Mouse (Mus musculus) 3T3-L1 (cell line): Measurements from ENCODE around the gene Exoc4.
A peak's percentile ranks its signal among the peaks of the same experiment; 100 is the strongest.

Experiments
- DNase-seq: peaks from one replicate; pipeline ENCODE4 v3.0.0-alpha.2; 2015; ENCODE audit warnings: low read depth, low spot score

Exoc4 gene

DNA sequence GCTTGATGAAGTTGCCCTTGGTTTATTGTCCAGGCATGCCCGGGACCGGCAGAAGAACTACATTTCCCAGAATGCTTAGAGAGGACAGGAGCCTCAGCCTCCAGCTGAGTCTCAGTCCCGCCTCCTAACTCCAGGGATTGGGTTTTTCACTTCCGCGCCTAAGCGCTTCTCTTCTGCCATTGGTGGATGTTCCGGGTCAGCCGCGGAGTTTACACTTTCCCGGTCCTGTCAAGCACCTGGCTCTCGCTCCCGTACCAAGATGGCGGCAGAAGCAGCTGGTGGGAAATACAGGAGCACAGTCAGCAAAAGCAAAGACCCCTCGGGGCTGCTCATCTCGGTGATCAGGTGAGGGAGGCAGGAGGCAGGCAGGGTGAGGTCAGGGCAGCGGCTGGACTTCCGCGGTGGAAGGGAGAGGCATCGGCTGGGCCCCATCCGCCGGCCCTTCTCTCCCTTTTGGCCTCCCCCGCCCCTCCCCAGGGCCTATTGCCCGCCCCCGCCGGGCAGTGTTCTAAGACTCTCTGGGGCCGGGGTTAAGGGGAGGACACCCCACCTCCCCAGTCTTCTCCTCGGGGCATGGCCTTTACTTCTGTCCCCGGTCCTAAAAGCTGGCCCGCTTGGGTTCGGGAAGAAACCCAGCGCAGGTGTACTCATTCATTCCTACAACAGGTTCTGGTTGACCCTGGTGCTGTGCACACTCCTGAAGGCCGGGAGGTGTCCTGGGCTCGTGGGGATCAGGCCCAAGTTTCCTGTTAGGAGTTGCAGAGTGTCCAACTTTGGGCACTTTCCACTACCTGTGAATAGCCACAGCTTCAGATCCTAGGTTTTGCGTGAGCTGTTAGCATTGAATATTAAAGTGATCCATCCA lies at the start of gene Exoc4:
Gene Exoc4, plus strand, starts transcription at position 192 of the 865 bp plus-strand sequence.
- peak; percentile 100 for DNase-seq

DNA sequence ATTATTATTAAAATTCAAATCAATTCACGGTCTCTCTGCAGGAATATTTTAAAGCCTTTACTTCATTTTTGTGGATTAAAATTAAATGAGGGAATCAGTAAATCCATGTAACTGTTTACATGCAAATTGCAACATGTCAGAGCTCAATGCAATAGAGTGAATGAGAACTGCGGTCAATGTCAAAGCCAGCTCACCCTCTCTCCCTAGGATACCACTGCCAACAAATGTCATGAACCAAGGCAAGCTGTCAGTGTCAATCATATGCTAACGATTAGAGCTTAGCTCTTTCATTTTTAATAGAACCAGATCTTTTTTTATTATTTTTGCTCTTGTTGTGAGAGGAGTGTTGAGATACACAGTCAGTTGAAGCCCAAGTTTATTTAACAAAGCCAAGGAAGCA lies 30.1 kb upstream of the Exoc4 start:
- no peak for DNase-seq

DNA sequence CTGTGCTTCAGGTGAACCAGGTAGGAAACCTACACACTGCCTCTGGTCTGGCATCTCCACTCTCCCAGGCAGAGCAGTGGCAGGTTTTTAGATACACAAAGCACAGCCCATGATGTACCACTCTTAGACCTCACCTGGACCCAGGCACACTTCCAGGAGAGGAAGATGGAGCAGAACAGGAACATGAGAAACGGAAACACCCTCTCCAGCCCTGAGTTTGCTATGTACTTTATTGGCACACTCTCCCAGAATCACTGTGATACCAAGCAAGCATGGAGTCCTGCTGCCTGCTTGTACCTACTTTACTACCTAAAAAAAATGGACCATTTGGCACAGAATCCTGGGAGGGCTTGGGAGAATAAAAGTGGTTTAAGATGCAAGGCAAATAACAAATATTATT lies 22.2 kb upstream of the Exoc4 start:
- DNase-seq, result no peak

DNA sequence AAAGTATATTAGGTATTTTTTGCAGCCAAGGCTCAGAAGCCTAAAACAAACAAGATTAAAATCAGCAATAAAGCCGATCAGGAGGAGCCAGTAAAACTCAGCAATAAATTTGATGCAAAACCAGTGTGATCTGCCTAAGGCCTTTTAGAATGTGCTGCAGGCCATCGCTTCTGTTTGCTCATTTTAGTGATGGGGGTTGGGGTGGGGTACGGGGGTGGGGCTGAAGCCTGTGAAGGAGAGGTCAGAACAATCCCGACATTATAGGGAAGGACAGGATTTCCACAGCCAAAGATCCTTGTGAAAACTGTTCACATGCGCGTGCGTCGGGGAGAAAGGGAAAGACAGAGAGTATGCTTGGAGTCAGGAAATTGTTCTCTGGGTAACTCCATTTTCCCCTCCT lies 21.5 kb upstream of the Exoc4 start:
- no peak for DNase-seq

DNA sequence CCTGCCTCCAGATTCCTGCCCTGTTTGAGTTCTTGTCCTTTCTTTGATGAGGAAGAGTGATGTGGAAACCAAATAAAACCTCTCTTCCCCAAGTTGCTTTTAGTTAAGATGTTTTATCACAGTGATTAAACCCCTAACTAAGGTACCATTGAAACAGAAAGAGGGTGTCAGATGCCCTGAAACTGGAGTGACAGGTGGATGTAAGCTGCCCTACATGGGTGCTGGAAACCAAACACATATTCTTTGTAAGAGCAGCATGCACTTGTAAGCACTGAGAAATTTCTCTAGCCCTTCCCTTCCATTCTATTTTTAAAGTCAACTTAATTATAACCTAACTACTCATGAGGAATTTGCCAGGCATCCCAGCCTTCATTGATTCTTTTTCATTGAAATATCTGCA lies 7.6 kb upstream of the Exoc4 start:
- DNase-seq, result no peak

DNA sequence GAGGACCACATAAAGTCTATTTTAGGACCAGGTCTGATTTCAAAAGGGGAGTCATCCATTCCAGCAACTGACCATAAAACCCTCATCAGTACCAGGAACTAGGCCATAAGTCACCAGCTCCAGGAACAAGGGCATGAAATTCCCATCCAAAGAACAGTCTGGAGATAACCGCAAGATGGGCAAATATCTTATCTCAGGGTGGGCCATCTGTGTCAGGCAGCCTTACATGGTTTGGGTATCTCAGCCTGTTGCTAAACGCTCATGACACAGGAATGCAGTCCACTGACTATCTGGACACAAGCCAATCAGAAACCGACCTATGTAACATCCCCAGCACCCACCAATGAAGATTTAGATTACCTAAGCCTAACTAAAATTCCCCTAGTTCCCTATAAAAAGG lies 4.3 kb upstream of the Exoc4 start:
- peak; percentile 36 for DNase-seq

DNA sequence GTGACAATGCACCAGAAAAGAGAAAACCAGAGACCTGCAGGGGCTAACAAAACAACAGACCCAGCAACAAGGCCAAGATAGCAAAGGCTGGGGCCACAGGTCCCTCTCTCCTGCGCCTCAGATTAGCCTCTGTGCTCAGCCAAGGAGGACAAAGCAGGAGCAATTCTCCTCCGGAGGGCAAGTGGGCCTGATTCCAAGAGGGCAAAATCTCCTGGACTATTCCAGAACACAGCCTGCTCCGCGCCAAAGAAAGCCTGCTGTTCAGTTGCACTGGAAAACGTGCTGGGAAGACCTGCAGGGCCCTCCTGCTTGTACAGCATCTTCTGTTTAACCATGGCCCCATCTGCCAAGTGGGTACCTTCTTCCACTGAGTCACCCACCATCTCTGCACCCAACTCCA lies 1.7 kb upstream of the Exoc4 start:
- DNase-seq, result no peak

DNA sequence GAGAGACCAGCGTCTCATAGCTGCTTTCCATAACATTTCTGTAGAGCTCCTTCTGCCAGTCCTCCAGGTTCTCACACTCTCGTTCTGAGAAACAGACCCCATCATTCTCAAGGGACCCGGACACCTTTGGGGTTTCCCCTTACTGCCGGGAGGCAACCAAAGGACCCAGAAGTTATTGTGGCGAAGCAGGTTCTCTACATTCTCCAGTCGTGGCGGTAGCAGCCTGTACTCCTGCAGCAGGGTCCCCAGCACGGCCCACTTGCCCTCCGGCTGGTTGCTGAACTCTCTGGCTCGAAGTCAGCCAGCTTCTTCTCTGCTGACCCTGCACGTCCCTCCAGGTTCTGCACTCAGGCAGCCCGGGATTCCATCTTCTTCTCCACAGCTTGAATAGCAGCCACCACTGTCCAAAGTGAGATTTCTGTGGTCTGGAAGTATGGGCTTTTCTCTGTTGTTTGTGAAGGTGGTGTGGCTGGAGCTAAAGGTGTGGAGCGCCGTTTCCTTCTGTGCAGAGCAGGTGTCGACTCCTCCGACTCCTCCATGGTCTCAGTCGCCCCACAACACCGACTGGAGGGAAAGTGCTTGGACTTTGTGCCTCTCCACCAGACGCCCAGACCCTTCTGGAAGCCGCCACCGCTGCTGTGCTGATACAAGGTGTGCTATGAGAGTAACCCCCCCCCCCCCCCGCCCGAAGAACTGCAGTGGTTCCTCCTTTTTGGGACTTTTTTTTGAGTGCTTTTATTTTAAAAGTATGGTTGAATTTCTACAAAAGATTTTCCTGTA lies 1.1 kb upstream of the Exoc4 start:
- no peak for DNase-seq

DNA sequence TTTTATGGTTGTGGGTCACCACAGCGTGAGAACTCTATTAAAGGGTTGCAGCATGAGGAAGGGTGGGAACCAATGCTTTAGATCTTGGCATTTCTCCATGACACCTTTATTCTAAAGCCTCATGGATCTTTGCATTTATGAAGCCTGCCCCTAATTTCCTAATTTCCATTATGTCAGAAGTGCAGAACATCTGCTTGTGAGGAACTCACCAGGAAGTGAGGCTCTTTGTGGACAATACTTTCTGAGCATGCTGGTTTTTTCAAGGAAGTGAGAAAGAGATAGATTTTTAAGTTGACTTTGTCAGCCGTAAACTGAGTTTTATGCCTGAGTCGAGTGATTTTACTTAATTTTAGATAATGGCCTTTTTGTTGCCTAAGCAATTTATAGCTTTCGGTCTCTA lies 7.8 kb downstream of the Exoc4 start:
- DNase-seq, result no peak

DNA sequence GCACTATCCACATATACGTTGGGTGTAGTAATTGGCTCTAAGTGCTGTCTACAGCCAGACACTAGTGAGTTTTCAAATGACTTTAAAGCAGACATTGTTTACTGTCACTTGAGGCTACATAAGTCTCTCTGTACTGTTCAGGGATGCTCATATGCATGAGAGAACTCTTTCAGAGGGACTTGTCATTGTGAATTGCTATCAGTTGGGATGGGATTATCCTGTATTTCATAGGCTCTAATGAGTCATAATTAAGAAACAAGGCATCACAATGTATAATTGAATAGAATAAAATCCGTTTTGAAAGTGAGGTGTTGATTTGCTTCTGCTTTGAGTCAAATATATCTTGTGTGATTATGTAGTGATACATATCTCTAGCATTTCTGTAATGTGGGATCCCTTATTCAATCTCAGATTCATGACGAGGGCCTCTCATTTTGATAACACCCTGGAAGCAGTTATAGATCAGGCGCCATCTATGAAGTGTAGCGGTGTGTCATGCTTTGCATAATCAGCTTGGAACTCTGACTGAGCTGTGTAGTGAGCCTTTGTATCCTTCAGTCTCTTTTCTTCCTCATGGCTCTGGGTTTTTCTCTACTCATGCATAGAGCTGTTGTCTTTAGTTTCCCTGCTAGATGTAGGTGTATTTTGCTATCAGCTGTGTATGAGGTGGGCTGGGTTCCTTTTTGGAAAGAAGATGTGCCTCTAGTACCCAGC lies 8.3 kb downstream of the Exoc4 start:
- DNase-seq, result no peak

DNA sequence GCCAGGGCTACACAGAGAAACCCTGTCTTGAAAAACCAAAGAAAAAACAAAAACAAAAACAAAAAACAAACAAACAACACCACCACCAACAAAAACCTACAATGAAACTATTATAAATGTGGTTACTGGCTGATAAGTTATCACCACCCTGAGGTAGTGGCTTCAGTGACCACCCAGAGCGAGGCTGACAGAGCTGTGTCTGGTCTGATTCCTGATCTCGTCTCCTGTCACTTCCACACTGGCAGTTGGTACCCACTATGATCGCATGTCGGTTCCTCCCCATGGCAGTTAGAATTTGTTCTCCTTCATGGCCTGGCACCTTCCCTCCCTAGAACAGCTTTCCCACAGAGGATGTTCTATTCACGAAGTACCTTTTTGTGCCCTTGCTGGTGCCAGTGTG lies 11.0 kb downstream of the Exoc4 start:
- DNase-seq, result no peak

DNA sequence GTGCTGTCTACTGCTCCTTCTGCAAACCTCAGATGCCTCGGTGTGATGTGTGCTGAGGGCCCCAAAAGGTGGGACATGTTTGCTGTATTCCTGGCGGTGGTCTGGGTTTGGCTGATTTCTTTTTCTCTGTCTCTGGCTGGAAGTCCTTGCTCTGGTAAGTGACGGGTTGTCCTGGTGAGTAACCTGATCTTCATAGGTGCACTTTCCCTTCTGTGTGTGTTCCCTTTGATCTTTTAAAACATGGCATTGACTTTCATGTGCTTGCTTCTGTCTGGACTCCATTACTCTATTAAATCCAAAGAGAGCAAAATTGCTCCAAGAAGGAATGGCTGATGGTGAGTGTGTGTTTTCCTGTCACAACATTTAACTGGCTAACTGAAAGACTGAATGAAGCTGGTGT lies 12.7 kb downstream of the Exoc4 start:
- DNase-seq, result no peak

DNA sequence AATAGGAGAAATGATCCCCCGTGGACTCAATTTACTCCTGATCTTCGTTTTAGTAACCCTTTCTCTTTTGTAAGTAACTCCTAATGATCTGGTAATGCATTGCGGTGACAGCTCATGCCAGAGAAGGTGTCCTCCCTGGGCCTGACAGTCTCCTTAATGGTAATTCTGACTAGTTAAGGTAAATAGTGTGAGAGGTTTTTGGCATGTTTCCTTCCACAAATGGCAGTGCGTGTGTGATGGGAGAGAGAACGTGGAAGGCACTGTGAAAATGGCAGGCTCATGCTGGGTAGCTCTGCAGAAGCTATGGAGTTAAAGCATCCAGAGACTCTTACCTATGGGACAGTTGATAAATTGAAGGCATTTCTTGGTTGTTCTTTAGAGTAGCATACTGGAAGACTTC lies 15.1 kb downstream of the Exoc4 start:
- no peak for DNase-seq

DNA sequence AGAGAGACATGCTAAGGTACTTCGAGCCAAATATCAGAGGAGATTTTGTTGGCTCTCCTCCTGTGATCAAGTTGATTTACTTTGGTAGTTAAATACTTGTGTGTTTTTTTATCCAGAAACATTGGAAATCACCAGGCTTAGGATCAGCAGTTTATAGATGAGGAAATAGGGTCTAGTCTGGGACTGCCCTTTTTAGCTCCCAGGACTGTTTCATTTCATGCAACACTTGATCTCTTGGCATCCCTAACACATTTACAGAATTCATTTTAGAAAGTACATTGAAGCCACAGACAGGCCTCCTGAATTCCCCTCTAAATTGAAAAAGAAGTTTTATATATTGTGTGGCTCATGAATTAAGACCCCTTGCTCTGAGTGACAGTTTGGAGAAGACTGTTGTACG lies 15.5 kb downstream of the Exoc4 start:
- no peak for DNase-seq

DNA sequence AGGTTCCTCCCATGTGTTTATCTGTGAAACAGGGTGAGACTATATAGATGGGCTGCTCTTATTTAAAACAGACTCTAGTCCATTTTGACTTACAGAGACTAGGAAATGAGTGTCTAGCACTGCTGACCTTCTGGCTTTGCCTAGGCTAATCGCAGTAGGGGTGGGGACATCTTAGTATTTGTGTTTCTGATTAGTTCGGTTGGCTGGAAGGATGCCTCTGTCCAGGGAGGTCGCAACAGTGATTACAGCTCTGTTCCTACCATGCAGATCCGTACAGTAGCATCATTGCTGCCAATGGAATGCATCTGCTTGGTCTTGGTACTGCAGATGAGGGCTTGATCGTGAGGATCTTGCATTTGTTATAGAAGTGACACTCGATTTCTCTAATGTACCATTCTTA lies 18.7 kb downstream of the Exoc4 start:
- DNase-seq, result no peak

DNA sequence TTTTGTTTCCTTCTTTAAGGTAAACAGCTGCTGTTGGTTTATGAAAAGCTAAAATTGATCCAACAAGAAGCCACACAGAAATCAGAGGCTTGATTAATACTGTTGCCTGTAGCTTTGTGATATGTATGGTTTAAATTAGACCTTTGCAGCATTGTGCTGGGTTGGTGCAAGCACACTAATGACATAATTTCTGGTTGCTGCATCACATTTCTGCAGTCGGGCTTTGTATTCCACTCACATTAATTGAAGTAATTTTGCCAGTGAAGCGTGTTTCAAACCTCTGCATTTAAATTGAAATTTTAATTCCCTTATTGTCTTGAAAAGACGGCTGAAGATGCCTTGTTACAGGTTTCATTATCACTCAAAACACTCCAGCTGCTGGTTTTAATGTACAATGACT lies 34.6 kb downstream of the Exoc4 start:
- DNase-seq, result no peak

DNA sequence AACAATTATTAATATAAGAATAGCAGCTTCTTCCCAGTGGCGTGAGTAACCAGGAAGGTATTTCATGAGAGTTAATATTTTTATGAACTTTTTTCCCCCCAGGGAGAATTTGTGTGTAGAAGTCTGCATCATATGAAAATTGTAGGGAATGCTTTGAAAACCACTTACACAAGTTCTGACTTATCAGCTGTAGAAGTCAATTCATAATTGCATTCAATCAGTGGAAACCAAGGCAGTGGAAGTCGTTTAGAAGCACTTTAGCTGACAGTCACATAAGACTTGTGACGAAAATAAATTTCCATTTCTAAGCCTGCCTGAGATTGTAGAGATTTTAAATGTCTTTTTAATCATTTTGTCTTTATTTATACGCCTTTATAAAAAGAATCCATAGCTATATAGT lies 35.1 kb downstream of the Exoc4 start:
- DNase-seq, result peak; percentile 21

DNA sequence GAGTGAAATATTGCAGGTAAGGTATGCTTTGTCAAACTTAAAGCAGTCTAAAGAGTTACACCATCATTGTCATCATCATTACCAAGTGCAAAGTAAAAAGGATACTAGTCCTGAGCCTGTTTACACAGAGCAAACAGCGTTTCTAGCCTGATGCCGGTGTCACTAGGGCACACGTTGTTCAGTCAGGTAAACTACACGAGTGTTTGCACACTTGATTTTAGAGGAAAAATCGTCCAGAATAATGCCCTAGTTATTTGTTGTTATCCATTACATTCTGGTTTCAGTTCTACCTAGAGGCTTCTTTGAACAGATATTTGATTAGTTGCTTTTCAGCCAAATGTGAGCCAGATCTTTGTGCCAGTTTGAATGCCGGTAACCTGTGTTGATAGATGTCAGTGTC lies 37.5 kb downstream of the Exoc4 start:
- DNase-seq, result no peak

DNA sequence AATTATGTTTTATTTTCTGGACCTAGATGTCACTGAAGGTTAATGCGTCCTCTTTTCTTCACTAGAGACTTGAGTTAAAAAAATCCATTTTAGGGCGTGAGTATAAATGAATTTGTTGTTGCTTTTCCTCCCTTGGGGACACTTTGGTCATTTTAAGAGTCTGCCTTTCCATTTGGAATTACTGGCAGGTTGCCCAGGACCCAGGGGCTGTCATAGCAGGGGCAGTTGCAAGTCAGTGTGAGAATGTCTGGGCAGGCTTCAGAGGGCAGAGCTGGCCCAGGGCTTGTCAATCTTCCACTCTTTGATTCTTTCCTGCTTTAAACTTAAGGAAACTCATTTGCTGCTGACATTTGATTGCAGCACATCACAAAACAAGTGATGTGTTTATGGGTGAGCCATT lies 45.7 kb downstream of the Exoc4 start:
- DNase-seq, result peak; percentile 15

DNA sequence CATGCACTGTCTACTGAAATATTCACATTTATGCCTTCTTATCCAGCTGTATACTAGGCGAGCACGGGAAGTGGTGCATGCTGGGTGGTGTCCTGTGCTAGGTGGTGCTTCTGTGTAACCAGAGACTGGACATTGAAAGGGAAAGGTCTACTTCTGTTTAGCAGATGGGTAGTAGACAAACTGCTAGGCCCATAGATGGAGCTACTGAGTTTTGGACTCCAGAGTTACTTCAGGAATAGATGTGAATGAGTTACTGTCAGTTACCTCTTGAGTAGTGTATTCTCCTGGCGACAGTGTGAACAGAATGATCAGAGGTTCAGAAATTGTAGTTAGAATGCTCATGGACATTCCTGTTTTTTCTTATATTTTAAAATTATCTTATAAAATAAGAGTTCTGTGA lies 48.7 kb downstream of the Exoc4 start:
- DNase-seq, result peak; percentile 15

DNA sequence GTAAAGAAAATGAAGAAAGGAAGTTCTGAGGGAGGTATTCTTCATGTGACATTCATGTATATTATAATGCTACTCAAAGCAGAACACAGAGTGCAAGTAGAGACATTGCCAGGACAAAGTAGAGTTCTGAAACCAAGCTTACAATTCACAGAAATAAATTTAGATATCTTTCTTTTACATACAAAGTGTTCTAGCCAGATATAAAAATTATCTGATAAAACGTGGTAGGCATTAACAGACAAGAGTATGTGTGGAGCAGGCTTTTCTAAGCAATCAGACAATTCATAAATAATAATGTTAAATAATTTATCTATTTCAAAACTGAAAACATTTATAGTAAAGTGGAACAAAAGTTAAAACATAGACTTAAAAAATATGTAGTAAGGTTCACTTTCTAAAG lies 49.9 kb downstream of the Exoc4 start:
- no peak for DNase-seq

DNA sequence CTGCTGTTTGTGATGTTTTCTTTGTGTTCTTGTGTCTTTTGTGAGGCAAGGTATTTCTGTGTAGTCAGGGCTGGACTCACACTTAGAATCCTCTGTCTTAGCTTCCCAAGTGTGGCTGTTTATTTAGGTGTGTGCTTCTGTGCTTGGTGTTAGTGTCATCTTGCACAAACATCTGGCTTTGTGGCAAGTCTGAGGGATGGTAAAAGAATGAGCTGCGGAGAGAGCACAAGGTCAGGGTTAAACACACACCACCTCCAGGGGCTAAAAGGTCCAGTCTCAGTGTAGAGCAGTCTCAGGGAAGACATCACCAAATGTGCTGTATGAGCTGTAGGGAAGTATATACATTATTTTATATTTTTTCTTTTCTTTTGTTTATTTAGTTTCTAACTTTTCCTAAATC lies 57.1 kb downstream of the Exoc4 start:
- DNase-seq, result no peak
